Mouse (Mus musculus): ENCODE results near the gene Calml4.

DNA sequence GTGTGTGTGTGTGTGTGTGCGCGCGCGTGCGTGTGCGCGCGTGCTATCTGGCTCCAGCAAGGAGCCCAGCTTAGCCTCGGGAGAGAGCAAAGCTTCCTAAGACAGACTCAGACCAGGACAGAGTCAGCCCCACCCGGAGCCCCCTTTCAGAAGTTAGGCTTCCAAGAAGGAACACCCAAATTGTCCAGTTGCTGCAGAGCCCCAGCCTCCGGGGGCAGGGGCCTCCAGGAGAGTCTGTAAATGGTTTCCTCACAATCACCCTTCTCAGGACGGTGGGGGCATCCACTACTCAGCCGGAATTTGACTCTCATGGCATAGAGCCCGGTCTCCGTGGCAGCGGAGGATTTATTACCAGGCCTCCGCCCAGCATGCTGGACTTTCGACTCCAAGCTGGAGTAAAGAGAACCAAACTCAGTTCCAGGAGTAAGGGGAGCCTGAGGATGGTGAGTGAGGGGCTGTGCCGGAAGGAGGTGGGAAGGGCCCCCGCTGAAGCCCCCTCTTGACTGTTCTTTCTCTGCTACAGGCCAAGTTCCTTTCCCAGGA lies at the start of gene Calml4:
- TF ChIP-seq CTCF (conservative IDR thresholded peaks at IDR 0.05; ENCODE audit: low read length) = no peak
- no peak for TF ChIP-seq POU5F1 (IDR thresholded peaks at IDR 0.05; ENCODE audit: borderline replicate concordance, low read length)

All from E14TG2a.4 (cell line).